Mouse (Mus musculus) liver (tissue): ENCODE measurements at regions not wholly inside any gene's neighbourhood (a gene's known extent, or its start where the extent isn't known, plus 50 kb on each side); places are given as distances from the start of the nearest gene placed in this dataset.

ENCODE experiments used
- DNase-seq: peaks from one replicate; pipeline ENCODE4 v3.0.0-alpha.2; 2020; ENCODE audit warnings: mixed read lengths

GRCm38 (mm10) chr5:74121861-74122630 is 53.8 kb upstream of the Usp46 start:
- DNase-seq, result no peak

- DNase-seq, result peak; percentile 87
Observed at GRCm38 (mm10) chr5:74126015-74126896, 58.0 kb upstream of the Usp46 start.

- DNase-seq, result no peak
Observed at GRCm38 (mm10) chr5:74127518-74127917, 59.3 kb upstream of the Usp46 start.

- no peak for DNase-seq
Observed at GRCm38 (mm10) chr5:74129636-74130035, 61.4 kb upstream of the Usp46 start.

GRCm38 (mm10) chr5:74132671-74133070 is 62.4 kb upstream of the Rasl11b start:
- no peak for DNase-seq

- no peak for DNase-seq
Observed at GRCm38 (mm10) chr5:74136377-74136776, 58.7 kb upstream of the Rasl11b start.

GRCm38 (mm10) chr5:74136868-74137439 is 58.1 kb upstream of the Rasl11b start:
- DNase-seq, result no peak

- peak; percentile 69 for DNase-seq
Observed at GRCm38 (mm10) chr5:74143994-74144393, 51.1 kb upstream of the Rasl11b start.

- no peak for DNase-seq
Observed at GRCm38 (mm10) chr5:74144765-74145164, 50.3 kb upstream of the Rasl11b start.
